Mouse (Mus musculus) G1E (cell line): ENCODE results near the gene Ap2s1. TPM values are rescaled to one million over a fixed set of nuclear protein-coding genes. Genes with fewer than 3 reads are reported as not detected.

ENCODE experiments used
- ATAC-seq: 2 replicates; pipeline ENCODE4 v1.8.0; 2016; ENCODE audit warnings: mild to moderate bottlenecking; ENCODE audit not compliant: insufficient number of reproducible peaks, poor library complexity, low FRiP score, severe bottlenecking; ENCODE audit errors: extremely low read depth
- DNase-seq: peaks from one replicate; pipeline ENCODE4 v3.0.0; 2012; ENCODE audit warnings: low spot score
- H3K27me3 ChIP-seq: 2 replicates; pipeline ENCODE4 v1.6.1; 2012; ENCODE audit warnings: mild to moderate bottlenecking, low read length, inconsistent platforms; ENCODE audit not compliant: insufficient read depth
- H3K36me3 ChIP-seq: replicated peaks from 2 replicates; pipeline ENCODE3; 2012; ENCODE audit warnings: mild to moderate bottlenecking, inconsistent platforms
- H3K4me1 ChIP-seq: 2 replicates; pipeline ENCODE4 v1.6.1; 2012; ENCODE audit warnings: low read depth, low read length, inconsistent platforms, mixed read lengths; ENCODE audit not compliant: insufficient read depth
- H3K4me3 ChIP-seq: 2 replicates; pipeline ENCODE4 v1.5.1; 2012; ENCODE audit warnings: low read depth, mild to moderate bottlenecking, inconsistent platforms, low read length, moderate library complexity, mixed read lengths
- H3K9me3 ChIP-seq: replicated peaks from 2 replicates; pipeline ENCODE4 v1.6.1; 2012; ENCODE audit warnings: inconsistent platforms
- CTCF ChIP-seq: IDR thresholded peaks from 2 replicates; pipeline ENCODE4 v1.5.1; 2012; ENCODE audit warnings: low read depth, low read length, inconsistent platforms, mixed read lengths
- GATA1 ChIP-seq: IDR thresholded peaks from 2 replicates; pipeline ENCODE4 v1.6.1; 2012; ENCODE audit warnings: borderline replicate concordance, low read length, inconsistent platforms, mixed read lengths
- GATA2 ChIP-seq: IDR thresholded peaks from 2 replicates; pipeline ENCODE4 v1.6.1; 2012; ENCODE audit warnings: low read depth, low read length, inconsistent platforms, borderline replicate concordance
- POLR2AphosphoS5 ChIP-seq: IDR thresholded peaks from 2 replicates; pipeline ENCODE4 v1.6.1; 2012; ENCODE audit warnings: low read depth, low read length, inconsistent platforms; ENCODE audit not compliant: insufficient replicate concordance
- TAL1 ChIP-seq: conservative IDR thresholded peaks from 2 replicates; pipeline ENCODE4 v1.6.1; 2012; ENCODE audit warnings: low read depth, low read length, inconsistent platforms, mixed read lengths
- polyA plus RNA-seq: library from polyadenylated mRNA; stranded (reverse); fragments of >175 nt; gene quantifications from 2 replicates; pipeline ENCODE4 v1.2.3, GENCODE M21; 2012
- total RNA-seq, 2 experiments: library from RNA; stranded (forward) in 1 of 2; stranded (reverse) in 1 of 2; fragments of 200-1000 nt in 1 of 2; fragments of >200 nt in 1 of 2; fragmentation: Nextera tagmentation in 1 of 2; gene quantifications; 2 replicates each; pipeline ENCODE4 v1.2.3; 2014 to 2017

The Ap2s1 gene
- total and polyA plus RNA-seq, 3 experiments, result 71.1 to 373 (median 97.6) TPM

DNA sequence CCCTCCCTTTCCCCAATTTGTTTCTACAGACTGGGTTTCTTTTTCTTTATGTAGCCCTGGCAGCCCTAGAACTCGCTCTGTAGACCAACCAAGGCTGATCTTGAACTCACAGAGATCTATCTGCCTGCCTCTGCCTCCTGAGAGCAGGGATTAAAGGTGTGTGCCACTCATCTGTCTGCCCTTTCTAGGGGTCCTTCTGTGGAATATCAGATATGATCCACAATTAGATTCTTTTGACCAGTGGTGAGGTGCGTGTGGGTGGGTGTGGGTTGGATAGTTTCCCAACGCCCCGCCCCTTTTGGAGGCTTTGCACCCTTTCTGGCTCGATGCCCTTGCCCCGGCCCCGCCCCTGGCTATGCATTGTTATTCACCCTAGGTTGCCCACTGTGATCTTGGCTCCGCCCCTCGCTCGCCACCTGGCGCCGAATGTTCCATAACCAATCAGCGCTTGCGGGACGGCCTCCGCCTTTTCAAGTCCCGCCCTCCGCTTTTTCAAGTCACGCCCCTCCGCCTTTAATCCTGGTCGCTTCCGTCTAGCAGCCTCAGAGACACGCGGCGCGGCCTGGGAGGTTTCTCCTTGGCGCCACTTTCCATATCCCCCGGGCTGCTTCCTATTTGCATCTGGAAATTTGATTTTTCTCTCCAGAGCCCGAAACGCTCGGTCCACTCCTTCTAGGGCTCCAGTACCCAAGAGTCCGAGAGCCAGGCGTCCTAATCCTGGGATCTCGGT lies 42.8 kb downstream of the Ap2s1 start, which contains the start of gene Slc1a5:
Gene Slc1a5 (plus strand): TSS at position 516 of the 730 bp plus-strand sequence.
- peaks cover 55% of the 10 kb centered on the region for H3K4me1 ChIP-seq
- peak within 1 kb of the TSS; percentile 94 for H3K4me3 ChIP-seq
- peaks cover 25% of the 10 kb centered on the region for H3K36me3 ChIP-seq
- no peaks in the 10 kb centered on the region; the same call in 1 of the 2 replicates for H3K9me3 ChIP-seq
- H3K27me3 ChIP-seq, result peaks cover 6% of the 10 kb centered on the region; the same call in 1 of the 2 replicates
- no peak for TF ChIP-seq TAL1
- no peak for TF ChIP-seq GATA2
- DNase-seq (peak; percentile 94), ATAC-seq (peak; percentile 85)

DNA sequence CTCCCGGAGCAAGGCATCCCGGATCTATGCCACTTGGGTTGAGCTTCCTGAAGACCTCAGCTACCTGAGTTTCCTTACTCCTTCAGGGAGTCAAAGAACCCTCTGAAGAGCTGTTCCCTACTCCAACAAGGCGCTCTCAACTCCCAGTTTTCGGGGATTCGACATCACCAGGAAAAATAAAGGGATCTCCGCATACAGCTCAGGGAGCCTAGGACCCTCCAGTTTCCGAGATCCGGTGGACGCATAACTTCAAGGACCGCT lies 43.3 kb downstream of the Ap2s1 start:
- Histone ChIP-seq H3K4me1 (peaks cover 56% of the 10 kb centered on the region), H3K36me3 (peaks cover 30% of the 10 kb centered on the region), H3K4me3 (peak overlapping the region; percentile 94), H3K27me3 (peaks cover 4% of the 10 kb centered on the region; the same call in 1 of the 2 replicates), H3K9me3 (no peaks in the 10 kb centered on the region; the same call in 1 of the 2 replicates)
- ATAC-seq, result no peak
- no peak for DNase-seq
- TF ChIP-seq GATA2, result no peak
- TF ChIP-seq GATA1, result no peak
- TF ChIP-seq TAL1, result no peak
- TF ChIP-seq POLR2AphosphoS5, result no peak
- no peak for TF ChIP-seq CTCF

DNA sequence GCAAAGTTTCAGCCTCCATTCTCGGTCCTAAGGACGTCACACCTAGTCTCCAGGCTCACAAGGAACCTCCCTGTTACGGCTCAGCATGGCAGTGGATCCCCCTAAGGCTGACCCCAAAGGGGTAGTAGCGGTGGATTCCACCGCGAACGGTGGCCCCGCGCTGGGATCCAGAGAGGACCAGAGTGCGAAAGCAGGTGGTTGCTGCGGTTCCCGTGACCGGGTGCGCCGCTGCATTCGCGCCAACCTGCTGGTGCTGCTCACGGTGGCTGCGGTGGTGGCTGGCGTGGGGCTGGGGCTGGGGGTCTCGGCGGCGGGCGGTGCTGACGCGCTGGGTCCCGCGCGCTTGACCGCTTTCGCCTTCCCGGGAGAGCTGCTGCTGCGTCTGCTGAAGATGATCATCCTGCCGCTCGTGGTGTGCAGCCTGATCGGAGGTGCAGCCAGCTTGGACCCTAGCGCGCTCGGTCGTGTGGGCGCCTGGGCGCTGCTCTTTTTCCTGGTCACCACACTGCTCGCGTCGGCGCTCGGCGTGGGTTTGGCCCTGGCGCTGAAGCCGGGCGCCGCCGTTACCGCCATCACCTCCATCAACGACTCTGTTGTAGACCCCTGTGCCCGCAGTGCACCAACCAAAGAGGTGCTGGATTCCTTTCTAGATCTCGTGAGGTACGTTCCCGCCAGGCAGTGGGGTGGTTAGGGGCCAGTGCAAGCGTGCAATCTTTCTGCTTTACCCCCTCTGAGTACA lies 43.8 kb downstream of the Ap2s1 start:
- peaks cover 59% of the 10 kb centered on the region for H3K4me1 ChIP-seq
- DNase-seq (peak; percentile 31), ATAC-seq (no peak)
- peak overlapping the region; percentile 94 for H3K4me3 ChIP-seq
- H3K9me3 ChIP-seq, result no peaks in the 10 kb centered on the region; the same call in 1 of the 2 replicates
- peaks cover 4% of the 10 kb centered on the region; the same call in 1 of the 2 replicates for H3K27me3 ChIP-seq
- TF ChIP-seq GATA2 (no peak), GATA1 (no peak), POLR2AphosphoS5 (no peak), CTCF (no peak), TAL1 (no peak)
- peaks cover 35% of the 10 kb centered on the region for H3K36me3 ChIP-seq

DNA sequence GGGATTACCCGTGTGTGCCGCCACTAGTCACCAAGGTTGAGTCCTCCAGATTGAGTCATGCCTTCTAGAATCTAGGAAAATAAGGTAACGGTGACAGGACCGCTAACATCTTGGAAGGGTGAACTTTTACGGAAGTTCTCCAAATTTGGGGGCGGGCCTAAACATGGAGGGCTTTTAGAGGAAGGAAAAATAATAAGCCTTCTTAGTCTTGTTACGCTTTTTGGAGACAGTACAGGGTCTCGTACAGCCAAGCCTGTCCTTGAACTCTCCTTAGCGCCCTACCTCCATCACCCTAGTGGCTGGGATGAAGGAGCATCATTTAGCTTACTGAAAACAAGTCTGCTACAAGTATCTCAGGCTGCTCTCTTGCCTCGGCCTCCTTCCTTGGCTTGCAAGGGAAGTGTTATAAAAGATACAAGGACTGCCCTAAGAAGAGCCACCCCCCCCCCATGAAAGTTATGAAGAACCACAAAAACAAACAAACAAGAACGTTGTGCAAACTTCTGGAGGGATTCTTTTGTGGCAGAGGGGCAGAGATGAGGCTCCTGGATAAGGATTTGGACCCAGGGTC lies 44.4 kb downstream of the Ap2s1 start:
- Histone ChIP-seq H3K36me3 (peaks cover 41% of the 10 kb centered on the region), H3K4me3 (peak overlapping the region; percentile 94), H3K27me3 (peaks cover 4% of the 10 kb centered on the region; the same call in 1 of the 2 replicates), H3K4me1 (peaks cover 59% of the 10 kb centered on the region), H3K9me3 (no peaks in the 10 kb centered on the region)
- ATAC-seq, result no peak
- TF ChIP-seq GATA1 (no peak), GATA2 (no peak), TAL1 (no peak), POLR2AphosphoS5 (no peak), CTCF (no peak)
- no peak for DNase-seq

DNA sequence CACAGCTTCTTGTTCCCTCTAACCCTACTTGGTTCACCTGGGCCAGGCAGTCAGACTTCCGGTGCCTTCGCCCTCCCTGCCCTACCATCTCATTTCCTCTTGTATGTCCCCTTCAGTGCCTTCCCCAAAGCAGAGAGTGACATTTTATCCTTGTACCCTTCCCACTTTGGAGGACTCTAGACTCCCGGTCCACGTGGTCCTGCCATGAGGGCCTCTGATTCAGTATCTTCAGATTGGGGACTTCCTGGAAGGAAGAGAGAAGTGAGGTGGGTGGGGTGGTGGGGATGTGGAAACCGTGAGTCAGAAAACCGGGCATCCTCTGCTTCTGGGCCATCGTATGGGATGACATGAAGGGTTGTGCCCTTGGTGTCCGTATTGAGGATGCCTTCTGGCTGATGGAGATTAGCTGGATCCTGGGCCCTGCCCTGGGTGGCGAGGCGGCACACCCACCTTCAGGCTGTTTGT lies 45.0 kb downstream of the Ap2s1 start:
- peaks cover 59% of the 10 kb centered on the region for H3K4me1 ChIP-seq
- H3K4me3 ChIP-seq, result peak overlapping the region; percentile 94
- H3K27me3 ChIP-seq, result peaks cover 4% of the 10 kb centered on the region; the same call in 1 of the 2 replicates
- DNase-seq (peak; percentile 37), ATAC-seq (peak; percentile 11)
- H3K9me3 ChIP-seq, result no peaks in the 10 kb centered on the region
- TF ChIP-seq TAL1 (no peak), CTCF (no peak), POLR2AphosphoS5 (no peak), GATA1 (no peak), GATA2 (no peak)
- peaks cover 47% of the 10 kb centered on the region for H3K36me3 ChIP-seq

DNA sequence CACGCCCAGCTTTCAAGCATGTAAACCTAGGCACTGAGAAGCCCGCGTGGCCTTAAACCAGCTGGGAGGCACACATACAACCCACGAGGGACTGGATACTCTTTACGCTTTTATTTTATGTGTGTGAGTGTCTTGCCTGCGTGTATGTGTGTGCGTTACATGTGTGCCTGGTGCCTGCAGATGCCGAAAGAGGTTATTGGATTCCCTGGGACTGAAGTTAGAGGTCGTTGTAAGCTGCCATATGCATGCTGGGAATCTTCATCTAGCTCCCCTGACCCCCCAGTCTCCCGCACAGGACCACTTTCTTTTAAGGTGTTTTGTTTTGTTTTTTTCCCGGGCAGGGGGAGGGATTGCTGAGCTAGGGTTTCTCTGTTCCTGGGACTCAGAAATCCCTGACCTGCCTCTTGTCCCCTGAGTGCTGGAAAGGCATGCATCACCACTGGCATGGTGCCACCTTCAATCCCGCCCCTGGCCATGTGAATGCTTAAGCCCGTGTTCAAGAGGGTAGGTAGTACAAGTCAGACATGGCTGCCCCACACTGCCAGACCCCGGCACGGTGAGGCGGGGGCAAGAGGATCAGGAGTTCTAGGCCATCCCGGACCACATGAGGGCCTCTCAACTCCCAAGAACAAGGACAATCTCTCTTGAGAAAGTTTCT lies 45.7 kb downstream of the Ap2s1 start:
- peak overlapping the region; percentile 94 for H3K4me3 ChIP-seq
- TF ChIP-seq CTCF, result no peak
- no peak for TF ChIP-seq GATA2
- no peak for TF ChIP-seq TAL1
- no peak for TF ChIP-seq POLR2AphosphoS5
- TF ChIP-seq GATA1, result no peak
- ATAC-seq, result no peak
- H3K4me1 ChIP-seq, result peaks cover 59% of the 10 kb centered on the region
- DNase-seq, result no peak
- H3K9me3 ChIP-seq, result no peaks in the 10 kb centered on the region
- H3K36me3 ChIP-seq, result peaks cover 54% of the 10 kb centered on the region
- peaks cover 4% of the 10 kb centered on the region; the same call in 1 of the 2 replicates for H3K27me3 ChIP-seq
